Mouse (Mus musculus): ENCODE measurements at regions not wholly inside any gene's neighbourhood (a gene's known extent, or its start where the extent isn't known, plus 50 kb on each side); places are given as distances from the start of the nearest gene placed in this dataset.
A peak's percentile ranks its signal among the peaks of the same experiment; 100 is the strongest.

DNA sequence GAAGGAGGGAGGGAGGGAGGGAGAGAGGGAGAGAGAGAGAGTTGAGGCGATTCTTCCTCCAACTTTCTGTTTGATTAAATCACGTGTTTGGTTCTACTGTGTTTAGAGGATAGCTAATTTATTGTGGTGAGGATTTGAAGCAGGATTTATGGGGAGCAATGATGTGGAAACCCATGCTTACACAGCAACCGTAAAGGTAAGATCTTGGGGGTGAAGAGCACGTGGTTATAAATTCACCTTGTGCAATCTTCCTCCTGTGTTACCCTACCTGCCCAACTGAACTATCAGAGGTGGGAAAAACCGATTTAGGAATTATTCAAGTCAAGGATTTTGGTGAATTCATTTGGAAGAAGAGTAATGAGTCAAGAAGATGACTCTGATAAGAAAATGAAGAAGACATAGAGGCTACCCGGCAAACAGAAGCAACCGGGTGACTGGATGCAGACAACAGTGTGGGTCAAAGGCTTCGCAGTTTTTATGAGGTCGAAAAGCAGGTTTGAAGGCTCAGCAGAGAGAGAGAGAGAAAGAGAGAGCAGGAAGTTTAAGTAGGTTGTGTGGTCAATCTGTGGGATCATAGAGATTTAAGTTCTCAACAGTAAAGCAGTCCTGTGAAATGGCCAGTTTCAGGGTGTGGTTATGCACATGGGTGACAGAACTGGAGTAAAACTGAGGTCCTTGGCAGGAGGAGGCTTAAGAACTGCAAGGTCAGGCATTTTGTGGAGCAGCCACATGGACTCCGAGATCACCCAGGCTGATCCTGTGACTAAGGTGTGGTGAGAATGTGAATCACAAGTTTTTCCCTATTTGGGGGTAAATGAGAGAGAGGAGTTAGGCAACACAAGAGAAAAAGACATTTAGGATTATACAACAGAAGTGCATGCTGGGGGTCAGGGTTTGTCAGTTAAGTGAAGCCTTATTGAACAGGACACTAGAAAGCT lies 178.6 kb downstream of the Phlda1 start:
- no peak for TF ChIP-seq POLR2A (IDR thresholded peaks at IDR 0.05; ENCODE audit: extremely low read depth, insufficient read depth, low read length)
- no peak for TF ChIP-seq CTCF (IDR thresholded peaks at IDR 0.05; ENCODE audit: extremely low read depth, insufficient read depth, low read length)
- H3K27ac ChIP-seq (ENCODE audit: insufficient read depth, low read length), result no peak overlapping the region
- H3K4me3 ChIP-seq (ENCODE audit: insufficient read depth, low read length), result no peak overlapping the region
- no peaks in the 10 kb centered on the region for H3K4me1 ChIP-seq (ENCODE audit: control insufficient read depth, insufficient read depth, low read length)

DNA sequence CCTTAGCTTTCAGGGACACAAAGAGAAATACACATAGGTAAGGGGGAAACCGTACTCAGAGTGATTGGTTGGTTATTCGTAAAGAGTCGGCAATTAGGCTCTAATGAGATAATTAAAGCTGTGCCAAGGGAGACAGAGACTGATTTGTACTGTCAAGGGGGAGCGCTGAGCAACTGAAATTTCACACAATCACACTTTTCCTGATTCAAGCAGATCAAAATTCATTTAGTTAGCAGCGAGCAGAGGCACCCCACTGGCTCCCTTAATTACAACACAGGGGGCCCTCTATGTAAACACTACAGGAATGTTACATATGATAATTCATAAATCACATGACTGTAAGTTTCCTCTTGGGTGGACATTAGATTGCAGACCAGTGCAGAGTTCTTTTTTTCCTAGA lies 180.5 kb downstream of the Phlda1 start:
- Histone ChIP-seq H3K4me1 (ENCODE audit: control insufficient read depth, insufficient read depth, low read length) (no peaks in the 10 kb centered on the region), H3K4me3 (ENCODE audit: insufficient read depth, low read length) (no peak overlapping the region), H3K27ac (ENCODE audit: insufficient read depth, low read length) (no peak overlapping the region)
- no peak for TF ChIP-seq POLR2A (IDR thresholded peaks at IDR 0.05; ENCODE audit: extremely low read depth, insufficient read depth, low read length)
- TF ChIP-seq CTCF (IDR thresholded peaks at IDR 0.05; ENCODE audit: extremely low read depth, insufficient read depth, low read length), result no peak

DNA sequence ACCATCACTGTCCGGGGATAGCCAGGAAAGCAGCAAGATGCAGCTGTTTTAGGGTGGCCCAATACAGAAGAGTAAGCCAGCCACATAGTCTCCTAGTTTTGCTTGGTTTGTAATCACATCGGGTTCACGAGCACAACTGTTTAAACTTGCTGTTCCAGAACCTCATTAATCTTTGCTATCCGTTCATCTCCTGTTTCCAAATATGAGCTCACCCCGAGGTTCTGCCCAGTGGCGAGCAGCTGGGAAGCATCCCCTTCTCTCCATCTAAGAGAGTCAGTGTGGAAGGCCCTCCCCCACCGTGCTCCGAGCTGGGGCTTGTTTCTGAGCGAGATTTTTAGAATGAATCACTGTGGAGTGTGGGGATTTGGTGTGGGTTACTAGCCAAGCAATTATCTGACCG lies 183.5 kb downstream of the Phlda1 start:
- H3K27ac ChIP-seq (ENCODE audit: insufficient read depth, low read length), result no peak overlapping the region
- TF ChIP-seq POLR2A (IDR thresholded peaks at IDR 0.05; ENCODE audit: extremely low read depth, insufficient read depth, low read length), result no peak
- no peak for TF ChIP-seq CTCF (IDR thresholded peaks at IDR 0.05; ENCODE audit: extremely low read depth, insufficient read depth, low read length)
- no peak overlapping the region for H3K4me3 ChIP-seq (ENCODE audit: insufficient read depth, low read length)
- H3K4me1 ChIP-seq (ENCODE audit: control insufficient read depth, insufficient read depth, low read length), result no peaks in the 10 kb centered on the region

DNA sequence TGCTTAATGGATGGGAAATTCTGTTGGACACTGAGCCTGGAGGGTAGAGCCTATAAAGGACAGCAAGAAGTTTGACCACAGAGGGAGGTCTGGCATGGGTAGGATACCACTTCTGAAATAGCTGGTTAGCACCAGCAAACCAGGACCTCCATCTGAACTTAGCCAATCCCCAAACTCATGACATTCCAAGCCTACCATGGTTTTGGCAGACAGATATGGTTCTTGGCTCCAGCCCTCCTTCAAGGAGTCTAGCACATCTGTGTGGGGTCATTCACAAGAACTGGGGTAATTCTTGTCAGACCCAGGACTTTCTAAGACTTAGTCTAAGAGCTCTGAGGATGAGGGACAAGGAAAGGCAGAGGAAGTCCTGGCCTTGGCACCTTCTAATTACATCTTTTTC lies 187.7 kb downstream of the Phlda1 start:
- Histone ChIP-seq H3K4me3 (ENCODE audit: insufficient read depth, low read length) (no peak overlapping the region), H3K4me1 (ENCODE audit: control insufficient read depth, insufficient read depth, low read length) (no peaks in the 10 kb centered on the region), H3K27ac (ENCODE audit: insufficient read depth, low read length) (no peak overlapping the region; the same call in 1 of the 2 replicates)
- TF ChIP-seq CTCF (IDR thresholded peaks at IDR 0.05; ENCODE audit: extremely low read depth, insufficient read depth, low read length) (no peak), POLR2A (IDR thresholded peaks at IDR 0.05; ENCODE audit: extremely low read depth, insufficient read depth, low read length) (no peak)

DNA sequence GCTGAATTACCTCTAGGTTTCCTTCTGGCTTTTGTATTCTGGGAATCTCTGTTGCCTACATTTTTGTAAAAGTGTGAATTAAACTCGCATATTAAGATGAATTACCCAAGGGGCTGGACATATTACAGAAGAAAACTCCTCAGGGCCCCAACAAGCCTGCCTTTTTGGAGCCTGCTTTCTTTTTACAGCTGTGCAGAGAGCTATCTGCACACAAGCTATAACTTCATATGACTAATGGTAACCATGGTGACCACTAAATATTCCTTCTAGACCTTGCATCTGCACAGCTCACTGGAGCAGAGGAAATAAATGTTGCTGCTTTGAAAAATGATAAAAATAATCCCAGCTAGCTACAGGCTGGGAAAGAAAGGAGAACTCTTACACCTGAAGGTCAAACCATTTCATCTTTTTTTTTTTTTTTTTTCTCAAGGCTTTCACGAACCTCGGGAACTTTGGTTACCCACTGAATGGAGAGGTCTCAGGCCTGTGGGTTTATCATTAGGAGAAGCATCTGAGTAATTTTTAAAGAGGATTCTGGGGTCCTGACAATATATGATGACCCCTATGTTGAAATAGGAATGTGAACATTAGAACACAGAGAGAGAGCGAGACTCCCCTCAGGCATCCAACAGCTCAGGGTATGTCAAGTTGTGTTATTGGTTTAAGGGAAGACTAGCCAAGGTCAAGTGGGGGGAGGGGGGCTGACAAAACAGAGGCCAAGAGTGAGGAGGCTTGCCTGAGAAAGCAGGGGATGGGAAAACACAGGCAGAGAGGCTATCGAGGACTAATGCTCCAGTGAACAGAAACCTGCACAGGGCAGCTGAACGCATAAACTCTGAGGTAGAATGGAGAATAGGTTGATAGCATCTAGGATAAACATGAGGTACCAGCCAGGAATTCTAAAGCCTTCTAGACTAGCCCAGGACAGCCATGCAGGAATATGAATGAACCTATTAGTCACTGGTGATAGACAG lies 188.4 kb downstream of the Phlda1 start:
- TF ChIP-seq POLR2A (IDR thresholded peaks at IDR 0.05; ENCODE audit: extremely low read depth, insufficient read depth, low read length) (no peak), CTCF (IDR thresholded peaks at IDR 0.05; ENCODE audit: extremely low read depth, insufficient read depth, low read length) (no peak)
- no peak overlapping the region for H3K4me3 ChIP-seq (ENCODE audit: insufficient read depth, low read length)
- peaks cover under 1% of the 10 kb centered on the region for H3K4me1 ChIP-seq (ENCODE audit: control insufficient read depth, insufficient read depth, low read length)
- peak overlapping the region; percentile 3 for H3K27ac ChIP-seq (ENCODE audit: insufficient read depth, low read length)

DNA sequence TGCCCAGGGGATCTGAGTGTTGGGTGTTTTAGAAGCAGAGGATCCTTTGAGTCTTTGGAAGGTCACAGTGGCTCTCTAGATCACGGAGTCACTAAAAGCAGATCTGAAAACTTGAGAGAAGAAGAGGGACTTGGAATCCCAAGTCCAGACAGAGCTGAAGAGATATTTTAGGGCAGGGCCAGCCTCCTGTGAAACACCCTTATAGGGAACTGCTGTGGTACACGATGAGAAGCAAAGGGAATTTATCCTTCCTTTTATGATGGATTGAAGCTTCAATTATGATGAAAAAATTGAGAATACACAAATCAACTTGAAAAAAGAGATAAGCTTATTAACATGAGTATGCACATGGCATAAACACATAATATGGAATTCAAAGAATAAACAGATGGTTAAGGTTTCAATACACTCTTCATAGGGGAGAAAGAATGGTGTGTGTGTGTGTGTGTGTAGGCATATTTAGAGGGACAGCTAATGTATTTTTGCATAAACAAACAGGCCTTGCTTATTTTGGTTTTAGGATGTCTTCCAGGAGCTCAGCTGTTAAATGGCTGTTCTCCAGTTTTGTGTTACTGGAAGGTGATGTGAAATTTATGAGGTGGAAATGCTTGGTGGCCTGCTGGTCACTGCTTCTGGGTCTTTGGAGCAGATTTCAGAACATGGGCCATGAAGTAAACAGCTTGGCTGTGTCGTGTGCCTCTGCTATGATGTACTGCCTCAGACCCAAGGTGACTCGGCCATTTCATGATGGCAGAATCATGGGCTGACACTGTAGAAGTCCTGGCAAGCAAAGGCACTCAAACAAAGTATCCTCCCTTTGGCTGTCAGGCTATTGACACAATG lies 190.1 kb downstream of the Phlda1 start:
- Histone ChIP-seq H3K27ac (ENCODE audit: insufficient read depth, low read length) (no peak overlapping the region), H3K4me1 (ENCODE audit: control insufficient read depth, insufficient read depth, low read length) (peaks cover 2% of the 10 kb centered on the region), H3K4me3 (ENCODE audit: insufficient read depth, low read length) (no peak overlapping the region)
- no peak for TF ChIP-seq CTCF (IDR thresholded peaks at IDR 0.05; ENCODE audit: extremely low read depth, insufficient read depth, low read length)
- TF ChIP-seq POLR2A (IDR thresholded peaks at IDR 0.05; ENCODE audit: extremely low read depth, insufficient read depth, low read length), result no peak

DNA sequence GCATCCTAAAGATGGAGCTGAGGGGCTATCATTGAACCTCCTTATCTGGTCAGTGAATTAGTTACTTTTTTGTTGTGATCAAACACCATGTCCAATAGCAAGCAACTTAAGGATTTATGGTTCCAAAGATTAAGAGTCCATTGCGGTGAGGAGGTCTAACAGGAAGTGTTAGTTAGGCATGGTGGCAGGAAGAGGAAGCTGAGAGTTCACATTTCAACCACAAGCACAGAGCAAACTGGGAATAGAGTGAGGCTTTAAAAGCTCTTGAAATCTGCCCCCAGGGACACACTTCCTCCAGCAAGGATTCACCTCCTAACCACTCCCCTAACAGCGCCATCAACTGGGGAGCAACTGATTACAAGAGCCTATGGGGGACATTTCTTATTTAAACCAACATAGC lies 190.9 kb downstream of the Phlda1 start:
- Histone ChIP-seq H3K4me3 (ENCODE audit: insufficient read depth, low read length) (no peak overlapping the region), H3K4me1 (ENCODE audit: control insufficient read depth, insufficient read depth, low read length) (peaks cover 2% of the 10 kb centered on the region), H3K27ac (ENCODE audit: insufficient read depth, low read length) (no peak overlapping the region)
- TF ChIP-seq CTCF (IDR thresholded peaks at IDR 0.05; ENCODE audit: extremely low read depth, insufficient read depth, low read length) (no peak), POLR2A (IDR thresholded peaks at IDR 0.05; ENCODE audit: extremely low read depth, insufficient read depth, low read length) (no peak)

DNA sequence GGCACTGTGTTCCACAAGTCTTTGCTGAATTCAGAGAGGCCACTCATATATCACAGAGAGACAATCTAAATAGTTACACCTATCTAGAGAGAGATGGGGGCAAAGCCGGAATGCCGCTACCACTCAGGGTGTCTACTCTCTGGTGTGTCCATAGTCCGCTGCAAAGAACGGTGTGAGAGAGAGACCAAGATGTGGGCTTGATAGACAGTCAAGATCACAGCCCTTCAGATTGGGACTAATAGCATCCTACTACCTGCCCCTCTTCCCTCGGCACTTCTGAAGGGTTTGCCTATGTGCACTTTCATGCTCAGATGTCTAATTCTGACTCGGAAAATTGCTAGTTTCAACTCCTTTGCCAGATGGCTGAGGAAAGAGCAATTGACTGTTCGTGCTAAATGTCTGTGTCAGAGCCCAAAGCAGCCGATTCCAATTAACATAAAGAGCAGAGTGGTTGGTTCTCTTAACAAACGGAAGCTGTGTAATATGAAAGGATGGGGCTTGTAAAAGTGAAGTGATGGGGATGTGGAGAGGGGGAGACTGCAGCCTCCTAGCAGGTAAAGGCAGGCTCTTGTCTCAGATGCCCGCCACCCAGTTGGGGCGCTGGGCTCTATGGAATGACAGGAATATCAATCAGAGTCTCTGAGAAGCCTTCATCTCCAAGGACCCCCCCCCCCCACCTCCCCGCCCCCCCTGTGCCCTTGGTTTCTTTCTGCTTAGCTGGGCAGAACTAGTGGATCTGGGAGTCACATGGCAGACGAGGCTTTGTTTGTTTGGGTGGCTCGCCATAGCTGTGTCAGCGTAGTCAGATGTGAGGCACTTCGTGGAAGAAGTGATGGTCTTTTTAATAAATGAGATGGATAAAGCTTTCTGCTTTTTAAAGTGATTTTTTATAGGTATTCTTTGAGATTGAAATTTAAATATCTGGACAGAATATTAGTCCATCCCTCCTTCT lies 193.7 kb downstream of the Phlda1 start:
- H3K4me1 ChIP-seq (ENCODE audit: control insufficient read depth, insufficient read depth, low read length), result peaks cover 2% of the 10 kb centered on the region
- H3K27ac ChIP-seq (ENCODE audit: insufficient read depth, low read length), result no peak overlapping the region
- no peak for TF ChIP-seq CTCF (IDR thresholded peaks at IDR 0.05; ENCODE audit: extremely low read depth, insufficient read depth, low read length)
- TF ChIP-seq POLR2A (IDR thresholded peaks at IDR 0.05; ENCODE audit: extremely low read depth, insufficient read depth, low read length), result no peak
- H3K4me3 ChIP-seq (ENCODE audit: insufficient read depth, low read length), result no peak overlapping the region
